Mouse (Mus musculus) CD4-positive, CD25-positive, alpha-beta regulatory T cell (primary cell): ENCODE measurements around the gene Smdt1. TPM values are rescaled to one million over a fixed set of nuclear protein-coding genes. Genes with fewer than 3 reads are reported as not detected.

Experiments used
- polyA plus RNA-seq: library from polyadenylated mRNA; unstranded; fragments of 100-300 nt; shearing (Covaris generic); gene quantifications from one replicate; pipeline ENCODE4 v1.2.1, GENCODE M21; 2017

The Smdt1 gene
- 178 TPM for polyA plus RNA-seq

DNA sequence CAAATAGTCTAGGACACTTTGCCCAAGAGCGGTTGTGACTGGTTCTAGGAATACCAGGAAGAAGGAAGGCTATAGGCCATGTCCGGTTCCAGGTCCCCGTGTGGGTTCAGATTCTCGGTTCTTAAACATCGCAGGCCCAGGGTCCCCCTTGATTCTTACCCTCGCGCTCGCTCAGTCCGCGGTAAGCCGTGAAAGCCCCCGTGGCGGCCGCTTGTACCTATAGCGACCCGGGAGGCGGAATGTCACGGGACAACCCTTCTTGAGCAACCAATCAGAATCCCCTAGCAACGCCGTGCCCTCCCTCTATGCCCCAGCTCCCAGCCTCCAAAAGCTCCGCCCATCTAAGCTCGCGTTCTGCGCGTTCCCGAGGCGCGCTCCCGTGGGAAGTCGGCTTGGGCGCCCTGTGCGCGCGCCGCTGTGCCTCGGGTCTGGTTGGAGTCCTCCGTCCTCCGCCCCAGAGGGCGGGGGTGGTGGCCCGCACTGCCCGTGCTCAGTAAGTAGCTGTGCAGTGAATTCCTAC is at the start of gene Smdt1, which contains the start of the genes Naga and Pheta2:
Gene Smdt1, plus strand, starts transcription at position 367 of the 520 bp plus-strand sequence.
Gene Naga, minus strand, starts transcription at position 333 of the 520 bp plus-strand sequence.
Gene Pheta2, plus strand, starts transcription at position 350 of the 520 bp plus-strand sequence.

GRCm38 (mm10) chr15:82298764-82299561 is 39.8 kb upstream of the Smdt1 start, which contains the start of gene Wbp2nl:
Gene Wbp2nl, plus strand, starts transcription at chr15:82298954.

DNA sequence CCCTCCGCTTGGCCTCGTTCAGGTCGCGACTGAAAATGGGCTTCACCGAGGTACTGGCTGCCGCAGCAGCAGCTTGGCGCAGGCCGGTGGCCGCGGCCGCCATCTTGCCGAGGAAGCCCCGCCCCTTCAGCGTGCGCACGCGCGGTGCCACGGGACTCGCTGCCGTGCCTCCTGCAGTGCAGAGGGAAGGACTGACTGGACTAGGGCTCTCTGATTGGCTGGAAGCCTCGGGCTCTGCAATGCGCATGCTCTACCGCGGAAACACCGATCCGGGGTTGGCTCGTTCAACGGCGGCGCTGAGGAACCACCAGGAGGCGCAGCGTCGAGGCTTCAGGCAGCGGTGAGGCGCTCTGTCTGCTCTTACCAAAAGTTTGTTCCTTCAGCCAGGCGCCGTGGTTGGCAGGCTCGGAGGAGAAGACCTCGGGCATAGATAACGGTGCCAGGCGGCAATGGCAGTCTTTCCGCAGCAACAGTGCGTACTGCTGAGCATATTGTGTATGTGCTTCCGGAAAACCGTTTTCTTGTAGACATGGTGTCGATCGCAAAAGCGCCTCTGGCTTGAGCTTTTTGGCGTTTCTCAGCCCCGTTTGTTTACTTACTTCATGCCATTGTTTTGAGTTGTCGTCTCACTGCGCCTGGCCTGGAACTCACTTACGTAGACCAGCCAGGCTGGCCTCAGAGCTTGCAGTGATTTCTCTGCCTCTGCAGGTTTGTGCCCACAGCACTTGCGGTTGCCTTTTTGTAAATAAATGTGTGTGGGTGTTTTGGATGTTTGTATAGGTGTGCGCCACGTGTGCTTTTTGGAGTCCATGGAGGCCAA is 15.6 kb downstream of the Smdt1 start, which contains the start of gene Ndufa6:
Gene Ndufa6, minus strand, starts transcription at position 197 of the 820 bp plus-strand sequence.

DNA sequence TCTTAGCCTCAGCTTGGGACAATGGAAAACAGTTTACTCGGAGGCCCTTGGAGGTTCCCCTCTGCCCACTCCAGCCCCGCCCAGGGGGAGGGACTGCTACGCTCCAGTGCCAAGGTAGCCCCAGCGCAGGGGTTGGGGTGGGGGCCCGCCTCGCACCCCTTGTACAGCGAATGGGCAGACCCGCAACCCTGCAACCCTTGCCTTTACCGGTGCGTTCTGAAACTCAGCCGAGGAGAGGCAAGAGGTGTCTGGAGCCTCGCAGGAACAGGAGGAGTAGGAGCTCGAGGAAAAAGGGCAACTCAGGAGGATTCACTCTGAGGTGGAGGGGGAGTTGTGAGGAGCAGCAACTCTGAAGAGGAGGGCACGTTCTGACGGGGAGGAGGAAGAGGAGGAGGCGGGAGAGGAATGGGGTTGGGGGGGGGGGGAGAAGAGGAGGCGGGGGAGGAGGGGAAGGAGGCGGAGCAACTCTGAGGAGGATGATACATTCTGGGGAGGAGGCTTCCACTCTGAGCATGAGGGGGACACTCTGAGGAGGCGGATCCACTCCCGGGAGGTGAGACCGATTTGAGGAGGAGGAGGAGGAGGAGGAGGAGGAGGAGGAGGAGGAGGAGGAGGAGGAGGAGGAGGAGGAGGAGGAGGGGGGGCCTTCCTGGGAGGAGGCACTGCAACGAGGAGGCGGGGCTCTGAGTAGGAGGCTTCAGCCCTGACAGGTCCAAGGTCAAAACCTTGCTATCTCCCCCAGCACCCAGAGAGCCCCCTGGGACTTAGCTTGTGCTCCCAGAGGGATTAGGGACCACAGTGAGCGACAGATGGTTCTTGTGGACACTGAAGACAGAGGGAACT is 41.3 kb downstream of the Smdt1 start, which contains the start of gene Cyp2d22:
Gene Cyp2d22, minus strand, starts transcription at position 390 of the 843 bp plus-strand sequence.

GRCm38 (mm10) chr15:82393922-82394321 is 55.2 kb downstream of the Smdt1 start, which contains the start of gene Cyp2d11:
Gene Cyp2d11, minus strand, starts transcription at chr15:82394022.

Other genes starting within 250 kb of the Smdt1 start
- gene Ccdc134, start 211.0 kb upstream of the Smdt1 start, polyA plus RNA-seq = 27.4 TPM
- gene Srebf2, start 191.8 kb upstream of the Smdt1 start, polyA plus RNA-seq = 142 TPM
- gene Shisa8, start 126.1 kb upstream of the Smdt1 start, polyA plus RNA-seq = 0.29 TPM
- gene Tnfrsf13c, start 114.6 kb upstream of the Smdt1 start, polyA plus RNA-seq = 2.5 TPM
- 5.0 TPM for gene Cenpm, start 94.2 kb upstream of the Smdt1 start, polyA plus RNA-seq
- not detected for gene 1500009C09Rik, start 86.6 kb upstream of the Smdt1 start, polyA plus RNA-seq
- gene Sept3, start 64.1 kb upstream of the Smdt1 start, polyA plus RNA-seq = 0.31 TPM
- 0.12 TPM for gene Wbp2nl, start 40.0 kb upstream of the Smdt1 start, polyA plus RNA-seq
- gene Naga, start within 50 bp of the Smdt1 start, polyA plus RNA-seq = 61.8 TPM
- gene Pheta2, start within 50 bp of the Smdt1 start, polyA plus RNA-seq = 5.5 TPM
- 278 TPM for gene Ndufa6, start 15.4 kb downstream of the Smdt1 start, polyA plus RNA-seq
- gene Cyp2d22, start 41.3 kb downstream of the Smdt1 start, polyA plus RNA-seq = 11.0 TPM
- gene Cyp2d11, start 55.1 kb downstream of the Smdt1 start, polyA plus RNA-seq = not detected
- gene Cyp2d10, start 68.2 kb downstream of the Smdt1 start, polyA plus RNA-seq = not detected
- not detected for gene Cyp2d9, start 94.5 kb downstream of the Smdt1 start, polyA plus RNA-seq
- not detected for gene Cyp2d12, start 216.1 kb downstream of the Smdt1 start, polyA plus RNA-seq